Mouse (Mus musculus): ENCODE results near the gene Exoc4.

- TF ChIP-seq POLR2A (IDR thresholded peaks at IDR 0.05; ENCODE audit: extremely low read depth, insufficient read depth, low read length) (no peak), CTCF (IDR thresholded peaks at IDR 0.05; ENCODE audit: low read depth, low read length) (no peak)
These were observed 681.4 kb downstream of the Exoc4 start for GRCm38 (mm10) chr6:33930087-33930945.

Measured in liver, adult 2 months (tissue).